In genomic region chr13:30888480-30888879, GRCm38 (mm10) we compare ENCODE assay signal across 8 mouse cellular contexts. TPM values are rescaled to one million over a fixed set of nuclear protein-coding genes. Genes with fewer than 3 reads are reported as not detected.
DNase-seq lines count a peak whose midpoint lies in the region; ATAC-seq and TF ChIP-seq lines count a peak whose summit lies in the region.

No protein-coding gene starts in this region.

- no peak overlapping the region for H3K27ac ChIP-seq in lung, embryonic 14.5 days (ENCODE audit: low read depth)

- no peaks in the 10 kb centered on the region; the same call in 1 of the 2 replicates for H3K9me3 ChIP-seq in lung, embryonic 14.5 days (ENCODE audit: low read depth, low read length)

- TF ChIP-seq CTCF in lung, embryonic 14.5 days (IDR thresholded peaks at IDR 0.05; ENCODE audit: low read depth) = peak; percentile 90

- H3K4me3 ChIP-seq in lung, embryonic 14.5 days (ENCODE audit: low read depth, low read length) = no peak overlapping the region

- peaks cover 31% of the 10 kb centered on the region for H3K36me3 ChIP-seq in lung, embryonic 14.5 days (ENCODE audit: insufficient read depth)

- ATAC-seq in lung, embryonic 14.5 days (ENCODE audit: insufficient read depth) = peak; percentile 62; the same call in 1 of the 2 replicates

- no peak overlapping the region for H3K4me2 ChIP-seq in lung, embryonic 14.5 days

- WGBS in lung, embryonic 14.5 days = 13% methylated on average over 3 of the region's 3 CpGs

- H3K27me3 ChIP-seq in lung, embryonic 14.5 days (ENCODE audit: insufficient read depth, low read length) = no peaks in the 10 kb centered on the region

- no peak overlapping the region for H3K9ac ChIP-seq in lung, embryonic 14.5 days

- DNase-seq in CD4-positive, CD25-positive, alpha-beta regulatory T cell, adult 2 months (ENCODE audit: low read depth, low spot score) = peak; percentile 90
- peak; percentile 49 for DNase-seq in WW6 (ENCODE audit: low read depth, low spot score)
- DNase-seq in cerebellum, postnatal 25 days = peak; percentile 60 to 79
- peak; percentile 82 for DNase-seq in gastrocnemius, postnatal 10 days
- DNase-seq in kidney, postnatal 10 days = peak; percentile 89
- DNase-seq in lung, embryonic 14.5 days = peak; percentile 93
- DNase-seq in retina, postnatal 1 day = peak; percentile 81
- DNase-seq in urinary bladder, postnatal 10 days (ENCODE audit: low spot score) = peak; percentile 29

- no peaks in the 10 kb centered on the region for H3K4me1 ChIP-seq in lung, embryonic 14.5 days (ENCODE audit: insufficient read depth)

RNA-seq across cellular contexts. Expression of gene Hus1b, which starts 59.1 kb away (rescaled TPM):
- total RNA-seq in gastrocnemius, postnatal 10 days (2021) = under 1 TPM in 1 of 2 experiments, not detected in 1; 0.26 TPM
- polyA plus RNA-seq in lung, embryonic 14.5 days (2014; fragmentation: Nextera tagmentation; extraction: Ambion mirVana) = 0.20 TPM in 1 of 2 replicates, not detected in the other

Comparison
In these comparisons a context has a peak if more than half of its experiments do, and no peak if none do; other contexts are left out.
1. DNase-seq: peak in every context shown above with its lines; median percentile 93 in lung, embryonic 14.5 days; 90 in CD4-positive, CD25-positive, alpha-beta regulatory T cell, adult 2 months; 89 in kidney, postnatal 10 days; 82 in gastrocnemius, postnatal 10 days; 81 in retina, postnatal 1 day; 70 in cerebellum, postnatal 25 days; 49 in WW6; 29 in urinary bladder, postnatal 10 days.